Mouse (Mus musculus): ENCODE measurements at regions not wholly inside any gene's neighbourhood (a gene's known extent, or its start where the extent isn't known, plus 50 kb on each side); places are given as distances from the start of the nearest gene placed in this dataset.

DNA sequence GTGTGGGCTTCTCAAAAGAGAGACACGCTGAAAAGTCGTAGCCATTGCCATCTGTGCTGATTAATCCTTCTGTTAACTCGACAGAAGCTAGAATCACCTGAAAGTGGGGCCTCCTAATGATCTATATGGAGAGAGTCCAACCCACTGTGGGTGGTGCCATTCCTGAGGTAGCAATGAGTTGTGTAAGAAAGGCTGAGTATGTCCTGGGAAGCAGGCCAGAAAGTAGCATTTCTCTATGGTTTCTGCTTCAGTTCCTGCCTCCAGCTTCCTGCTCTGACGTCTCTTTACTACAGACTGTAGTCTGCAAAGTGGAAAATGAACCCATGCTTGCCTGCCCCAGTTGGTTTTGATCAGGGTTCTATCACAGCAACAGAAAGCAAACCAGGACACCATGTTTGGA is 380.8 kb upstream of the Camk1g start:
- WGBS = 70% methylated on average over 4 of the region's 4 CpGs
- DNase-seq (ENCODE audit: low spot score) (no peak), ATAC-seq (replicated peaks; ENCODE audit: insufficient number of reproducible peaks, low FRiP score, low TSS enrichment, low read depth) (no peak)
- Histone ChIP-seq H3K4me2 (ENCODE audit: low read depth, low read length) (no peak overlapping the region), H3K4me3 (ENCODE audit: low read depth, low read length) (no peak overlapping the region), H3K4me1 (ENCODE audit: control insufficient read depth, insufficient read depth, low read length) (no peaks in the 10 kb centered on the region), H3K27me3 (ENCODE audit: control insufficient read depth, insufficient read depth, low read length) (no peaks in the 10 kb centered on the region), H3K27ac (replicated peaks; ENCODE audit: low read depth, low read length) (no peak overlapping the region), H3K9me3 (replicated peaks; ENCODE audit: control insufficient read depth, low read length) (no peaks in the 10 kb centered on the region), H3K36me3 (replicated peaks; ENCODE audit: control insufficient read depth, insufficient read depth, low read depth, low read length) (no peaks in the 10 kb centered on the region), H3K9ac (replicated peaks; ENCODE audit: low read length) (no peak overlapping the region)

- DNase-seq (ENCODE audit: low spot score) (no peak), ATAC-seq (replicated peaks; ENCODE audit: insufficient number of reproducible peaks, low FRiP score, low TSS enrichment, low read depth) (no peak)
- no peaks in the 10 kb centered on the region for H3K4me1 ChIP-seq (ENCODE audit: control insufficient read depth, insufficient read depth, low read length)
- H3K36me3 ChIP-seq (replicated peaks; ENCODE audit: control insufficient read depth, insufficient read depth, low read depth, low read length) = no peaks in the 10 kb centered on the region
- H3K9me3 ChIP-seq (replicated peaks; ENCODE audit: control insufficient read depth, low read length) = no peaks in the 10 kb centered on the region
- no peak overlapping the region for H3K9ac ChIP-seq (replicated peaks; ENCODE audit: low read length)
- no peaks in the 10 kb centered on the region for H3K27me3 ChIP-seq (ENCODE audit: control insufficient read depth, insufficient read depth, low read length)
- no peak overlapping the region for H3K27ac ChIP-seq (replicated peaks; ENCODE audit: low read depth, low read length)
- H3K4me3 ChIP-seq (ENCODE audit: low read depth, low read length) = no peak overlapping the region
- H3K4me2 ChIP-seq (ENCODE audit: low read depth, low read length) = no peak overlapping the region
- WGBS = 76% methylated on average over 6 of the region's 6 CpGs
Observed at GRCm38 (mm10) chr1:193747426-193747960, 377.4 kb upstream of the Camk1g start.

DNA sequence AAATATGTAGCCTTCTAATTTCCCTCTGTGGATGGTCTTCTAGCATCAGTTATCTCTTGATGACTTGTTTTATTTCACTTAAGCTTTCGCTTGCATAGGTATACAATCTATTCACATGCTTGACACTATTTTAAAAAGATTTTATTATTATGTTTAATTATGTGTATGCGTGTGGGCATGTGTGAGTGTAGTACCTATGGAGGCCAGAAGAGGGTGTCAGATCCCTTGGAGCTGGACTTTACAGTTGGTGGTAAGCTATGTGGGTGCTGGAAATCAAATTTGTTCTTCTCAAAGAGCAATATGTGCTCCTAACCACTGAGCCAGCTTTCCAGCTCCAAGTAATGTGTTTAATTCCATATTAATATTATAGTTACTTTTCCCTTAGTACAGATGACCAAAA is 372.6 kb upstream of the Camk1g start:
- Histone ChIP-seq H3K4me1 (ENCODE audit: control insufficient read depth, insufficient read depth, low read length) (no peaks in the 10 kb centered on the region), H3K9me3 (replicated peaks; ENCODE audit: control insufficient read depth, low read length) (no peaks in the 10 kb centered on the region), H3K4me3 (ENCODE audit: low read depth, low read length) (no peak overlapping the region), H3K27me3 (ENCODE audit: control insufficient read depth, insufficient read depth, low read length) (no peaks in the 10 kb centered on the region), H3K27ac (replicated peaks; ENCODE audit: low read depth, low read length) (no peak overlapping the region), H3K36me3 (replicated peaks; ENCODE audit: control insufficient read depth, insufficient read depth, low read depth, low read length) (no peaks in the 10 kb centered on the region), H3K9ac (replicated peaks; ENCODE audit: low read length) (no peak overlapping the region), H3K4me2 (ENCODE audit: low read depth, low read length) (no peak overlapping the region)
- 84% methylated on average over 2 of the region's 2 CpGs for WGBS
- ATAC-seq (replicated peaks; ENCODE audit: insufficient number of reproducible peaks, low FRiP score, low TSS enrichment, low read depth) = no peak
- DNase-seq (ENCODE audit: low spot score) = no peak

DNA sequence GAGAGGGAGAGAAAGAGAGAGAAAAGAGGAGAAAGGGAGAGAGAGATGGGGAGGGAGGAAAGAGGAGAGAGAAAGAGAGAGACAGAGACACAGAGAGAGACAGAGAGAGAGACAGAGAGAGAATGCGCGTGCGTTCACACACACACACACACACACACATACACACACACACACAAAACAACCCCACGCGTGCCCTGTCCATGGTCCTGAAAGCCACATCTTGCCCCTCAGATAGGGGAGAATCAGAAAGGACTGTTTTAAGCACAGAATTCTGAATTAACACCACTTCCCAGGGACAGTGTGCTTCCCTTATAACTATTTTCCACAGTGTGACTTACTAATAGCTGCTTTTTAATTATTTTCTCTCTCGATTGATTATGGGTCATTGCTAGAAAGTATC is 368.7 kb upstream of the Camk1g start:
- no peak for ATAC-seq (replicated peaks; ENCODE audit: insufficient number of reproducible peaks, low FRiP score, low TSS enrichment, low read depth)
- no peaks in the 10 kb centered on the region for H3K4me1 ChIP-seq (ENCODE audit: control insufficient read depth, insufficient read depth, low read length)
- no peak overlapping the region for H3K4me2 ChIP-seq (ENCODE audit: low read depth, low read length)
- no peaks in the 10 kb centered on the region for H3K36me3 ChIP-seq (replicated peaks; ENCODE audit: control insufficient read depth, insufficient read depth, low read depth, low read length)
- no peaks in the 10 kb centered on the region for H3K27me3 ChIP-seq (ENCODE audit: control insufficient read depth, insufficient read depth, low read length)
- H3K27ac ChIP-seq (replicated peaks; ENCODE audit: low read depth, low read length) = no peak overlapping the region
- peak; percentile 66 for DNase-seq (ENCODE audit: low spot score)
- 61% methylated on average over 6 of the region's 6 CpGs for WGBS
- H3K9ac ChIP-seq (replicated peaks; ENCODE audit: low read length) = no peak overlapping the region
- no peaks in the 10 kb centered on the region for H3K9me3 ChIP-seq (replicated peaks; ENCODE audit: control insufficient read depth, low read length)
- no peak overlapping the region for H3K4me3 ChIP-seq (ENCODE audit: low read depth, low read length)

DNA sequence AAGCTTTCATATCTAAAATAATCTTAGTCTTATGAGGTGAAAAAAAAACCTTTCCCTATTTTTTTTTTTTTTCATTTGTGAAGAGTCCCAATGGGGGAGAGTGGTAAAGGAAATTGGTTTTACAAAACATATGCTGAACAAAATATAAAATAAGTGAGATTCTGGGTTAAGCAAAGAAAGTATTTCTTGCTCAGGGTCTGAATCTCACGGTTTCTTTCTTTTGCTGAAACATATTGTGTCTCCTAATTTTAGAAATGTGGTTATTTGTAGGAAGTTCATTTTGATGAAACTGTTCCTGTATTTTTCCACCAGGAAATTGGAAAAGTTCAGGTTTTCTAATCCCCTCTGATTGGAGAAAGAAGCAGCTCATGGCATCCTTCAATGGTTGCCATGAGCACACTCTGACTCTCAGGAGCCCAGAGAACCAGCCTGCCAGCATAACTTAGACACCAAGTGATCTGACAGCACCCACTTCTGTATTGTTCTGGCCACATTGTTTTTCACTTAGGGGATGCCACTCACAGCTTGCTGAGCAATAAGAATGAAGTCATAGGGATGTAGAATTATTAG is 365.9 kb upstream of the Camk1g start:
- Histone ChIP-seq H3K9me3 (replicated peaks; ENCODE audit: control insufficient read depth, low read length) (no peaks in the 10 kb centered on the region), H3K27ac (replicated peaks; ENCODE audit: low read depth, low read length) (no peak overlapping the region), H3K4me2 (ENCODE audit: low read depth, low read length) (no peak overlapping the region), H3K9ac (replicated peaks; ENCODE audit: low read length) (no peak overlapping the region), H3K27me3 (ENCODE audit: control insufficient read depth, insufficient read depth, low read length) (no peaks in the 10 kb centered on the region), H3K36me3 (replicated peaks; ENCODE audit: control insufficient read depth, insufficient read depth, low read depth, low read length) (no peaks in the 10 kb centered on the region), H3K4me1 (ENCODE audit: control insufficient read depth, insufficient read depth, low read length) (no peaks in the 10 kb centered on the region), H3K4me3 (ENCODE audit: low read depth, low read length) (no peak overlapping the region)
- 96% methylated on average over 1 of the region's 1 CpGs for WGBS
- ATAC-seq (replicated peaks; ENCODE audit: insufficient number of reproducible peaks, low FRiP score, low TSS enrichment, low read depth) (no peak), DNase-seq (ENCODE audit: low spot score) (no peak)

DNA sequence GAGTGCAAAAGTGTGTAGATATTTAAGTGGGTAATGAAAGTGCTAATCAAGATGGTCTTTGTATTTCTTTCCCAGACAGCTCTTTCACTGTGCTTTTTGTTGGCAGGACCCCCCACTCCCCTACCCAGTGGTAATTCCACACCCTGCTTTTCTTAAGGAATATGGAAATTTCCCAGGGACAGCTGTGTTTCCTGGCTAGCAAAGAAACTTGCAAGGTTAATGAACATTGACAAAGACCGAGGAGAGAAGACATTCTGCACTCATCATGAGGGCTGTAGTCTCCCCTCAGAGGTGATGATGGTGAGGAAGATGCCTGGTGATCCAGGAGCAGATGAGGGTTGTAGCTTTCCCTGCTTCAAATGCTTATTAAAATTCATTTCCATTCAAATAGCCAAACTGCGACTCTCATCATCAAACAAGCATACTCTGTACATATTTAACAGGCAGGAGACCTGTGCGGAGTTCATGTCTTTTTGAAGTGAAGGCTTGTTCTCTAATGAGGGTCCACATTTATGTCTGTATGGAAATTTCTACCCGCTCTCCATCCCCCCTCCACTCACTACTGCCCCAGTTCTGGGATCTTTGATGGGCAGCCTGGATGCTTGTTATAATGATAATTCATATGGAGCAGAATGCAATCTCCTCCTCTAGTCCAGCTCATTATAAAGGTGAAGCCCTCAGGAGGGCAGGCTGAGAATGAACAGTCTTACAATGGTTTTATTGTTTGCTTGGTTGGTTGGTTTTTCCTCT is 364.1 kb upstream of the Camk1g start:
- H3K27me3 ChIP-seq (ENCODE audit: control insufficient read depth, insufficient read depth, low read length) = no peaks in the 10 kb centered on the region
- no peaks in the 10 kb centered on the region for H3K36me3 ChIP-seq (replicated peaks; ENCODE audit: control insufficient read depth, insufficient read depth, low read depth, low read length)
- H3K4me2 ChIP-seq (ENCODE audit: low read depth, low read length) = no peak overlapping the region
- H3K4me3 ChIP-seq (ENCODE audit: low read depth, low read length) = no peak overlapping the region
- no peak for ATAC-seq (replicated peaks; ENCODE audit: insufficient number of reproducible peaks, low FRiP score, low TSS enrichment, low read depth)
- no peak overlapping the region for H3K27ac ChIP-seq (replicated peaks; ENCODE audit: low read depth, low read length)
- no peak overlapping the region for H3K9ac ChIP-seq (replicated peaks; ENCODE audit: low read length)
- DNase-seq (ENCODE audit: low spot score) = no peak
- H3K9me3 ChIP-seq (replicated peaks; ENCODE audit: control insufficient read depth, low read length) = no peaks in the 10 kb centered on the region
- 50% methylated on average over 4 of the region's 4 CpGs for WGBS
- no peaks in the 10 kb centered on the region for H3K4me1 ChIP-seq (ENCODE audit: control insufficient read depth, insufficient read depth, low read length)

GRCm38 (mm10) chr1:193733402-193733801 is 363.3 kb upstream of the Camk1g start:
- no peak overlapping the region for H3K27ac ChIP-seq (replicated peaks; ENCODE audit: low read depth, low read length)
- no peak for ATAC-seq (replicated peaks; ENCODE audit: insufficient number of reproducible peaks, low FRiP score, low TSS enrichment, low read depth)
- WGBS = 5% methylated on average over 5 of the region's 5 CpGs

DNA sequence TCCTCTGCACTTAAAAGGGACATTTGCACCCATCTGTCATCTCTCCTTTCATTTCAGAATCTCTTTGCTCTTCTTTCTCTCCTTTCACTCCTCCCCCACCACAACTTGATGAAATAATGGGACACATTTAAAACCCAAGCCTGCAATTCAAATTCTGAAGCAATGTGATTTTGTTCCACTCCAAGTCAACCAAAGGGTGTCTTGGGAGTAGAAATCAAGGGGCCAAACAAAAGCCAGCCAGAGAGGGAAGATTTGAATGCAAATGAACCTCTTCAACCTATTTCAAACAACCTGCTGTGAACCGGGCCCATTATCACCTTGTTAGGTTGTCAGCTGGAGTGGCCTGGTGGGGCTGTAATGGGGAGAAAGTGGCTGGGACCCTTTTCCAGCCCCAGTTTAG is 362.0 kb upstream of the Camk1g start:
- no peak overlapping the region for H3K27ac ChIP-seq (replicated peaks; ENCODE audit: low read depth, low read length)

More at GRCm38 (mm10) chr1:193733402-193733801, 363.3 kb upstream of the Camk1g start:
- Histone ChIP-seq H3K9me3 (replicated peaks; ENCODE audit: control insufficient read depth, low read length) (no peaks in the 10 kb centered on the region), H3K4me2 (ENCODE audit: low read depth, low read length) (no peak overlapping the region), H3K4me3 (ENCODE audit: low read depth, low read length) (no peak overlapping the region), H3K36me3 (replicated peaks; ENCODE audit: control insufficient read depth, insufficient read depth, low read depth, low read length) (no peaks in the 10 kb centered on the region), H3K27me3 (ENCODE audit: control insufficient read depth, insufficient read depth, low read length) (no peaks in the 10 kb centered on the region), H3K4me1 (ENCODE audit: control insufficient read depth, insufficient read depth, low read length) (no peaks in the 10 kb centered on the region), H3K9ac (replicated peaks; ENCODE audit: low read length) (no peak overlapping the region)
- DNase-seq (ENCODE audit: low spot score) = no peak

More for the DNA sequence above, 362.0 kb upstream of the Camk1g start:
- no peaks in the 10 kb centered on the region for H3K9me3 ChIP-seq (replicated peaks; ENCODE audit: control insufficient read depth, low read length)
- no peak overlapping the region for H3K9ac ChIP-seq (replicated peaks; ENCODE audit: low read length)
- ATAC-seq (replicated peaks; ENCODE audit: insufficient number of reproducible peaks, low FRiP score, low TSS enrichment, low read depth) (no peak), DNase-seq (ENCODE audit: low spot score) (no peak)
- H3K4me3 ChIP-seq (ENCODE audit: low read depth, low read length) = no peak overlapping the region
- no peaks in the 10 kb centered on the region for H3K36me3 ChIP-seq (replicated peaks; ENCODE audit: control insufficient read depth, insufficient read depth, low read depth, low read length)
- no peaks in the 10 kb centered on the region for H3K4me1 ChIP-seq (ENCODE audit: control insufficient read depth, insufficient read depth, low read length)
- H3K4me2 ChIP-seq (ENCODE audit: low read depth, low read length) = no peak overlapping the region
- H3K27me3 ChIP-seq (ENCODE audit: control insufficient read depth, insufficient read depth, low read length) = no peaks in the 10 kb centered on the region
- WGBS = 19% methylated on average over 1 of the region's 1 CpGs

All from embryonic facial prominence, embryonic 11.5 days (tissue).